Mouse (Mus musculus) mouse embryonic stem cell (cell line): ENCODE measurements around the gene Cask.

ENCODE experiments used
- in situ Hi-C, 2 experiments: fragments of 300-500 bp; cut with MboI; formaldehyde crosslinking; loops; 1 replicate in 1 of 2; 3 replicates in 1 of 2; pipeline ENCODE4 v1.14.3; 2019 to 2020; ENCODE audit warnings: low sequenced_read_pairs in 2 of 2, low pct_unique_long_range_greater_than_20kb in 1 of 2, mixed read lengths in 1 of 2; ENCODE audit not compliant: unreplicated experiment in 1 of 2

The Cask gene

GRCm38 (mm10) chrX:13576606-13577005, 274.6 kb downstream of the Cask start:
- in situ Hi-C loops: no loop called here

GRCm38 (mm10) chrX:13574872-13575271, 276.3 kb downstream of the Cask start:
- in situ Hi-C loops: no loop called here

- in situ Hi-C loops: no loop called here
Measured at GRCm38 (mm10) chrX:13574298-13574697, 276.9 kb downstream of the Cask start.

GRCm38 (mm10) chrX:13554504-13554903, 296.7 kb downstream of the Cask start:
- in situ Hi-C loops: no loop called here

GRCm38 (mm10) chrX:13552288-13552687, 298.9 kb downstream of the Cask start:
- in situ Hi-C loops: no loop called here

- in situ Hi-C loops: no loop called here
Measured at GRCm38 (mm10) chrX:13551566-13551965, 299.6 kb downstream of the Cask start.

GRCm38 (mm10) chrX:13549100-13549499, 302.1 kb downstream of the Cask start:
- in situ Hi-C loops: no loop called here

- in situ Hi-C loops: no loop called here
Measured at GRCm38 (mm10) chrX:13521288-13521687, 329.9 kb downstream of the Cask start.

- in situ Hi-C loops: no loop called here
Measured at GRCm38 (mm10) chrX:13520566-13520965, 330.6 kb downstream of the Cask start.

- in situ Hi-C loops: no loop called here
Measured at GRCm38 (mm10) chrX:13519408-13519783, 331.8 kb downstream of the Cask start.

GRCm38 (mm10) chrX:13518781-13519407, 332.3 kb downstream of the Cask start:
- in situ Hi-C loops: no loop called here

- in situ Hi-C loops: no loop called here
Measured at GRCm38 (mm10) chrX:13518019-13518418, 333.1 kb downstream of the Cask start.

- in situ Hi-C loops: no loop called here
Measured at GRCm38 (mm10) chrX:13516451-13516850, 334.7 kb downstream of the Cask start.

- in situ Hi-C loops: no loop called here
Measured at GRCm38 (mm10) chrX:13513864-13514263, 337.3 kb downstream of the Cask start.

GRCm38 (mm10) chrX:13513127-13513526, 338.0 kb downstream of the Cask start:
- in situ Hi-C loops: no loop called here

GRCm38 (mm10) chrX:13506376-13506775, 344.8 kb downstream of the Cask start:
- in situ Hi-C loops: no loop called here

- in situ Hi-C loops: no loop called here
Measured at GRCm38 (mm10) chrX:13504389-13504788, 346.8 kb downstream of the Cask start.

- in situ Hi-C loops: no loop called here
Measured at GRCm38 (mm10) chrX:13502862-13503375, 348.2 kb downstream of the Cask start.

GRCm38 (mm10) chrX:13500284-13500683, 350.9 kb downstream of the Cask start:
- in situ Hi-C loops: no loop called here

- in situ Hi-C loops: loop anchor here in 1 of 2 experiments (25.0 kb wide), 1 partner anchor 583 kb away; no protein-coding TSS in a partner anchor
Measured at GRCm38 (mm10) chrX:13494892-13495703, 356.1 kb downstream of the Cask start.
